Mouse (Mus musculus) c-Kit-positive CD71-positive TER-119-negative erythroid progenitor cells, embryonic 14.5 days (primary cell): ENCODE data around the gene Saxo1.

Experiments used
- DNase-seq: peaks from one replicate; pipeline ENCODE4 v3.0.0-alpha.2; 2013; ENCODE audit warnings: low read depth

Gene Saxo1

DNA sequence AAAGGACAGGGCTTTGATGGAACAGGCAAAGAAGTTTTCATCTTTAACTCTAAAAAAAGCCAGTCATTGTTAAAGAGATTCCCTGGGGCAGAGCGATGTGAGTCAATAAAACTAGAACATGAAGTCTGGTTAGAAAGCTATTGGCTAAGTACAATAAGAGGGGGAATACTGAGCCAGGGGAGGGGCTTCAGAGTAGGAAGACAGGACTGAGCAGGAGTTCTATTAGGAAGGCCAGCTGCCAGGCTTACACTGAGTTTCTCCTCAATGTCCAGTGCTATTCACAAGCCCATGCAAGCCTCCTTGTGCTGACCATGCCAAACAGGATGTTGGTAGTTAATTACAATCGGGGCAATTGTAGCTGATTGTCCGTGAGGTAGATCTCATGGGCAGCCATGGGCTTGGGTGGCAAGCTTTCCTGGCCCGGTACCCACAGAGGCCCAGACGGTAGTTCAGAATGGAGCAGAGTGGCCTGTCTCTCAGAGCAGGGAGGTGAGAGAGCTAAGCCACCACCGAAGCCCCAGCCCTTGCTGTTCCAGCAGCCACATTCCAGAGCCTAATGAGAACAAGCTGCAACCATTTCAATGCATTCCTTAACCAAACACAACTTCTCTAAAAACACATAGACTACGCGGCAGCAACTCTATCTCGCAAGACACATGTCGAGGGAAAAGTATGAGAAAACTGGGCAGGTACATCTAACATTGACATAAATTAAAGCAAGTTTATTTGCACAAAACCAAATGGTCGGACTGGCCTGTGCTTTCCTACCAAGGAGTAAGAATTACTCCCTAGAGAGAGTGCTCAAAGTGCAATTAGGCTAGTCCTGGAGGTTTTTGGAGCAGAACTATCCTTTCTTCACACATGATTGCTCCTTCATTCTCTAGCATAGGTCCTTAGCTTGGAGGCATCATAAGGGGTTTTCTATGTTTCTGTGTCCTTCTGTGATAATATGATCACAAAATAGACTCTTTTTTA lies 30.7 kb downstream of the Saxo1 start:
- DNase-seq: no peak

DNA sequence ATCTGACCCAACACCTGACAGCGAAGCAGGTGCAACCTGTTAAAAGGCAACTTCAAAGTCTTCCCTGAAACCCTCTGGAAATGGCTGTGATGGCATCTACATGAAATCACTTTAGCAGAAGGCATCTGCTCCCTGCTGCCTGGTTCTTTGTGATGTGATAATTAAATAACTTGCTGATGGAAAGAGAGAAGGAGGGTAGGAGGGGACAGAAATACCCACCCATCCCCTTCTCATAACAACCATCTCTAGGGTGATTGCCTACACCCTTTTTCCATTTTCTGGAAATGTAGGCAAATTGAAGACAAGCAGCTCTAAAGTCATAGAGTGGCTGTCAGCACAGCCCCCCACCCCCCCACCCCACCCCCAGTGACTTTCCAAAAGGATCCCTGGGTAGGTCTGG lies 33.6 kb downstream of the Saxo1 start:
- no peak for DNase-seq

DNA sequence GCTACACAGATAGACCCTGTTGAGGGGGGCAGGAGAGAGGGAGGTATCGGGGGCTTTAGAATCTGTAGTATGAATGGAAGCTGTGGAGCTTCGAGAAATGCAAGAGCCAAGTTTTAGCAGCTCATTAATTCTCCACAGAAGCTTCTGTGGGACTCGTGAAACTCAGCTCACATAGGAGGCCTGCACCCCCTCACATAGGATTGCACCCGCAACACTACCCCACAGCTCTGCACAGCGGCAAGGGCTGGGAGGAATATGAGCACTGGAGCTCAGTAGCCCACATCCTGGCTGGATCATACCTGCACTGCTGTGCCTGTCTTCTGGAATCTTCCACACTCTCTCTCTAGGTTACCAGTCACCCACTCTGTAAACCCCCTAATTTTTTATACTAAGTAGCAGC lies 34.4 kb downstream of the Saxo1 start:
- no peak for DNase-seq

DNA sequence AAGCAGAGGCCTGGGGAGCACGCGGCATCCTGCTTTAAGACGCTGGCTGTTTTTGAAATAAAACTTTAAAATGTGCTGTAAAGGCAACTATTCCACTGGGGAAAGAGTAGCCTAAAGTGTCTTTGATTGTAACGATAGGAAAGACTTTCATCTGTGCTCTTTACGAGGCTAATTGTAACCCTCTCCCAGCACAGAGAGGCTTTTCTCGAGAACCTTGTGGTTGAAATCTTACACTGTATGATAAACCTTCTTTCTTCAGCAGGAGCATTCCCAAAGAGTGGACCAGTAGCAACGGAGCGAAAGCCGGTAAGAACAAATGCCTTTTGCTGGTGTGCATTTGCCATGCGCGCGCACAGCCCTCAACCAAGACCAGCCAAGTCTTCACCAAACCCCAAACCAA lies 37.4 kb downstream of the Saxo1 start:
- no peak for DNase-seq

DNA sequence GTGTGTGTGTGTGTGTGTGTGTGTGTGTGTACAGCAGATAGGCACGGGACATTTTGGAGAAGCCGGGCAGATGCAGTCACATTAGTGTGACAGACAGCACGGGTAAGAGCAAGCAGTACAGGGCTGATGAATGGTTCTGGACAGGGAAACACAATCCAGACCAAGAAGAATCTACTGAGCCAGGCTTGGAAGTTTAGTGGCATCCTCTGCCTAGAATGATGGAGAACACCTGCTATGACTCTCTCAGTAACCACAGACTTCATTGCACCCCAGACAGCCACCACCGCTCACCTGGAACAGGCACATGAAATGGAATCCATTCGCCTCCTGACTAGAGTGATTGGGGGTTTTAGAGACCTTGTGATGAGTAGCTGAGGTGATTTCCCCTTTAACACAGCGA lies 38.2 kb downstream of the Saxo1 start:
- no peak for DNase-seq

DNA sequence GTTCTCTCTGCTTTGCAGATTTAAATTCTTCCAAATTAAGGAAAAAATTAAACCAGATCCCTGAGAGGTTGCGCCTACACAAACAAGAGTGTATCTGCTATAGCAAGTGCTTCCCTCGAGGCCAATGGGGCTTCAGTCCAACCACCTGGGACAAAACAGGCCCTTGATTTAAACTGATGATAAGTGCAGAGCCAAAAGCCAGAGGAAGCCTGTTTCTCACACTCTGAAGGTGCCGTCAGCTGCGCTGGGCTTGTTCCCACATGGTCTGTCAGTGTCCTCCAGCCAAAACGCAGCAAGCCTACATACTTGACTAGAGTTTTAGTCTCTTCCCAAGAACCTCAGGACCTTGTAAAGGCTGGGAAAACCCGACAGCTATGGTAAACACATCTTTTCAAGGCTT lies 53.5 kb downstream of the Saxo1 start:
- no peak for DNase-seq

DNA sequence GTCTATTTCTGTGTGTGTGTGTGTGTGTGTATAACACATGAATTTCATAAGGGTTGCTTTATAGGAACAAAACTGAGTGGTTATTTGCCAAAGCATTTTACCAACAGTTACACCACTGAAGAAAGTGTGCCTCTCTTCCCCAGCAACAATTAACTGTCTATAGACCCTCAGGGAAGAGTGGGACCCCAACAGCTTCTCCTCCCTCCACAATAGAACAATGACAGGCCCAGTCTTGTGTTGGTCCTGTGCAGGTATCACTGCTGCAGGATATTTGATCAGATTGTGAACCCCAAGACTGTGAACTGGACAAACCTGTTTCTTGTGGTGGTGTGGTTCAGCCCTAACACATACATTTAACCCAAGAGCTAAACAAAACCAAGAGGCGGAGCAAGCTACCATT lies 58.6 kb downstream of the Saxo1 start:
- no peak for DNase-seq

DNA sequence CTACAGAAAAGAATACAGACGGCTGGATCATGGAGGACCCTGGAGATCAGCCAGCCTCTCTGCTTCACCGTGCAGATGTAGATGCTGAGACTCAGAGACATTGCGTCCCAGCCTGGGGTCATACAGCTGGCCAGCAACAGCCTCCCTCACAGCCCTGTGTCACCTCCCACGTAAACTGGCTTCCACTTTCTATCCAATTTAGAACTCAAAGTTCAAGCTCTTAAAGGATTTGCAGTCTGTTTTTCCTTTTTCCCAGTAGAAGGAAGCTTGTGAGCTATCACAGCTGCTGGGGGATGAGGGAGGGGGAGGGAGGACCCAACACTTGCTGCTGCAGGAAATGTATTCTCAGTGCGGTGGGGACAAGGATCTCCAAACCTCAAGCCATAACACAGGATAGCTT lies 59.4 kb downstream of the Saxo1 start:
- no peak for DNase-seq

DNA sequence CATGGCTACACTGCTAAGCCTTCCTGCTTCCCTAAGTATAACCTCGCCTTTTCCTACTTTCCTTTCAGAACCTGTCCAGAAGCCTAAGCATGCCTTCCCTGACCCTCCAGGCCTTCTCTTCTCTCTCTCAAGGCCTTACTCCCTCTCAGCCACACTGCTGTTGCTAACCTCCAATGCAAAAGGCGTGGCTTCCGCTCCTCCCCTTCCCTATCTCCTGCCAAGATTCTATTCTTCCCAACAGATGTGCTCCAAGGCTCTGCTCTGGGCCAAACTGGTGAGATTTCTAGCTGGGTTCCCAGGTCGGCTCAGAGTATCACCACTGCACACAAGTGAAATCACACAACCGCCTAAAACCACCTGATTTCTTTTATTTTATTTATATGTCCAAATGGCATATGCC lies 69.0 kb downstream of the Saxo1 start:
- DNase-seq: no peak

DNA sequence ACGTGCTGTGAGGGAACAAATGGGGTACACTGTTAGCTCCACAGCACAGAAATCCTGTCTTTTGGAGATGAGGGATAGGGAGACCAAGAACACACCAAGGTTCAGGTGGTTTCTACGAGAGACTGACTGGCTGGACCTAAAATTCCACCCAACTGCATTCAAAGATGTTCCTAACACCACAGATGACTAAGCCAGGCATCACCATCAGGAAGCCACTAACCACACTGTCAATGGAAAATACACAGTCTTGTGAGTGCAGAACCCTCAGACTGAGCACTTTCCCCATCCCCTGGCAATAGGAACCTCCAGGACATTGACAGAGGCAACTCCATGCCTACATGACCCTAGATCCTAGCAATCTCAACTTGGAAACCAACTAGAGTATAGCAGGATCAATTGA lies 71.2 kb downstream of the Saxo1 start:
- no peak for DNase-seq

DNA sequence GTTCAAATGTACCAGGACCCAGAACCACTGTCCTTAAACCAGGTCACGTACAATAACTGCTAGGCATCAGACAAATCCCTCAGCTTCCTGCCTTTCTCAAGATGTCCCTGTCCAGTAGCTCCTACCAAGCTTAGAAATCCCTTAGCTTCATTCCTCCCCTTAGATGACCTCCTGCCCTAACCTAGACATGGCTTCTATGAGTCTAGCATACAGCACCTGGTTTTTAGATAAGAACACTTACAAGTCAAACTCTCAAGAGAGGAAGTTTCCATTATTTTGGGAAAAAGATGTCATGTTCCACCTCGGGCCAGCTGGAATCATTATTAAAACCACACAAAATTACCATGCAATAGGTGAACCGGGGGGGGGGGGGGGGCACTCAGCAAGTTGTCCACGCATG lies 71.6 kb downstream of the Saxo1 start:
- DNase-seq: no peak

DNA sequence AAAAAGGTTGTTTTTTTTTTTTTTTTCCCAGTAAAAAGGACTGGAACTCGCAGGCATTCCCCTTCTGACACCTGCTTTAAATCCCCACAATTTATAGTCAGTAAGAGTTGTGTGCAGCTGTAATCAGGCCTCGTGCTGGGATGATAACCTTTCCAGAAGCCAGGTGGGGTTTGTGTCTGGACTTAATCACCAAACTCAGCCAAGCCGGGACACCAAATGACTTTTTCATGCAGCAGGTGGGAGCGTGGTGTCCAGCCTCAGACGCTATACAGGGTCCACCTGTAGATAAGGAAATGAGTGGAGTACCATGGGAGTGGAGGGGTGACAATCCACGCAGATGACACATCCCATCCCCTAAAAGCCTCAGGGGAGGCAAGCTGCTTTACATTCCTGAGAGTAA lies 73.1 kb downstream of the Saxo1 start:
- no peak for DNase-seq

DNA sequence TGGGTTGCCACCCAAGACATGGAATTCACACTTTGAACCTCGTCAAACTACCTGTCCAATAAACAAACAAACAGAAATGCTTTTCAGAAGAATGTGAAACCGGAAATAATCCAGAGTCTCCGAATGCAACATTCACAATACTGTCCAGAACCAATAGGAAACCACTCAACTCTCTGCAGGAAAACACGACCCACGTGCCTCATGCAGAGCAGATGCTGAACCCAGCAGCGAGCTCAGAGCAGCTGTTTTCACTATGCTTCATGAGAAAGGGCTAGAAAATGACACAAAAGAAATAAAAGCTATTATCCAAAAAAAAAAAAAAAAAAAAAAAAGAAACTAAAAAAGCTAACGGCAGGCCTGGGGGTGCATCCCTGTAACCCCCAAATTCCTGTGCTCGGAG lies 74.4 kb downstream of the Saxo1 start:
- DNase-seq: no peak

DNA sequence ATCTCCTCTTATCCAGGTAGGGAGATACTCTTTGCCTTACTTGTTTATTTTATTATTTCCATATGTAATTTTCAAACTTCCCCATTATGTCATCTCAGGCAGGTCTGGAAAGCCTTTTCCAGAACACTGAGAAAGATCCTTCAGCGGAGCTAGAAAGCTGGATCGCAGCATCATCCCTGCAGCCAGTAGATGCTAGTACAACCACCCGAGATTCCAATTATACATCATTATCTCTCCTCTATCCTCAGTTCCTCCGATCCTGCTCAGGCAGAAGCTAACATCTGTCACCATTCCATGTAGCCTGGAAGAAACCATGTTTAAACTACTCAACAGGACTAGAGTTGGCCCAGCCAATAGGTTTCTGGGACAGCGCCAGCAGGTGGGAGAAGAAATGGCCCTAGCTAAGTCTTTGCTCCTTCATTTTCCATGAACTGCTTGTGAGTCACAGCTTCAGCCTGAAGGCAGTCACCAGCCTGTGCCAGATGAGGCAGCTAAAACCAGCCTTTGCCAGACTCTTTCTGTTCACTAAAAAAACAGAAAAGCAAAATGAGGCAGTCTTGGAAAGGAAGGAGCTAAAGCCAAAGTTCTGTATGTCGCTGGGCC lies 75.0 kb downstream of the Saxo1 start:
- DNase-seq: no peak

DNA sequence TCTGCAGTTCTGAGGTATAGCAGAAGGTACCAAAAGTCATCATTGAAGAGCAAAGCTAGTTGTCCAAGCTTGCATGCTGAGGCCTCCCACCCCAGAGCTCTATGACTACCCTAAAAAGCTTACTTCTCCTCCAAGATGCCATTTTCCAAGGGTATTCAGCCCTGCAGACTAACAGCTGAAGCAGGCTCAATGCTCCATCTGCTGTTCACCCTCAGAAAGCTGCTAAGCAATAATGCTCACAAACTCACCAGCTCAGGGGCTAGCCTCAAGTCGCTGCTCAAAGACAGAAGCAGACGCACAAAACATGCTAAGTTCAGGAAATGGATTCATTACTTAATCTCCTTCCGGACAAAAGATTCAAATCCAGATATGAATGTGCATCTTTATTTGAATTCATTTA lies 77.2 kb downstream of the Saxo1 start:
- DNase-seq: no peak

DNA sequence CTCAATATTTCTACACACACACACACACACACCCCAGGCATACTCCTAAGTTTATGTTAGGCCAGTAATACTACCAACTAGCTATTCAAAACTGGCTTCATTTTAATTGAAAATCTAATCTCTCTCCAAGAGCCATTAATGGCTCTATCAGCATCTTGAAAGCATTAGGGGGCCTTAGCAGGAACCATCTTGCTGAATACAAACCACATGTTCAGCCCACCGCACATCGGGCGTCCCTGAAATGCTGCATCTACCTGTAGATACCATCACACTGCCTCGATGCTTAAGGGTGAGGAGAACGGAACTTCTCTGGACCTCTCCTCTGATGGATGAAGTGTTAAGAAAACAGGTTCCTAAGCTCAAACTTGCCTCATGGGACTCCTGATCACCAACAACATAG lies 93.3 kb downstream of the Saxo1 start:
- DNase-seq: no peak

DNA sequence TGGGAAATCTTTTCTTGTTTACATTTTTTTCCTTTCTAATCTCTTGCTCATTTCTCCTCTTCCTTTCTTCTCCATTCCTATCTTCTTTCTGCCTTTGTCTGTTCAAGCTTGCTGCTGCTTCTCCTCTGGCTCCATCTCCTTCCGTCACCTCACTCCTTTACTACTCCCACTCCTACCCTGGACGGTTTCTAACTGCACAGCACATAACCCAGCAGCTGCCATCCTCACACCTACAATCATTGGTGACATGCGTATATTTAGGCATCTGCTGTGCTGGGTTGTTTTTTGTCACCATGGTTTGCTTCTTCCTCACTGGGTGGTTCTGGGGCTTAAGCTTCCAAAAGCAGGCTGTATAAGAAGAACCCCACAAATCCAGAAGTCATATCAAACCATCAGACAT lies 107.7 kb downstream of the Saxo1 start:
- no peak for DNase-seq

DNA sequence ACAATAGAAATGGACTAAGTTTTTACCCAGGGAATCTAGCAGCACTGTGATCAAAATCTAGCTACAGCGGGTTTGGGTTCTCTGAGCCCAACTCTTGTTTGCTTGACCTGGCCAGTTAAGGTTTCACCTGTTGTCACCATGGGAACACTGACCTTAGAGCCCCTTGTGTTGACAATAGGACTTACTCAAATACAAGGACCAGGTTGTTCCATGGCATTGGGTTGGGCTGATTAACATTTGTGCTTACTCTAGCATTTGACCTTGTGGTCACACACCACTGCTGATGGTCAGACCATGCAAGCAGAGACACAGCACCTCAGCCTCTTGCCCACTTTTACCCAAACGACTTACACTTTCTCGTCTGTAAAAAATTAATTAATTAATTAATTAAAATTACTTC lies 121.8 kb downstream of the Saxo1 start:
- no peak for DNase-seq

DNA sequence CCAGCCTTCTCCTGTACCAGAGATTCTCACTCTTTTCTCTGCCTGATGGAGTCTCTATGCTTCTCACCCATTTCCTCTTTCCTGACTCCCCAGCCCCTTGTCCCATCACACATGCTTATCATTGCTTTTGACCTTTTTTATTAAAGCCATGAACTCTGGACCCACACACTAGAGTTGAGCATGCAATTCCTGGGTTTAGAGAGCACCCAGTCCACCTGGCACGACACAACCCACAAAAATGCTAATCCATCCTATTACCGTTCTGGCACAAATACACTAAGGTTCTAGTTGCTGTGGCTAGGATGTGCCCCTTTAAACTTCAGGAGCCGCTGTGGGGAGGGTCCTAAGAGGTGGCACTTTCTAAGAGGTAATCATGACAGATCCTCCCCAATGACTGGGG lies 122.5 kb downstream of the Saxo1 start:
- no peak for DNase-seq

DNA sequence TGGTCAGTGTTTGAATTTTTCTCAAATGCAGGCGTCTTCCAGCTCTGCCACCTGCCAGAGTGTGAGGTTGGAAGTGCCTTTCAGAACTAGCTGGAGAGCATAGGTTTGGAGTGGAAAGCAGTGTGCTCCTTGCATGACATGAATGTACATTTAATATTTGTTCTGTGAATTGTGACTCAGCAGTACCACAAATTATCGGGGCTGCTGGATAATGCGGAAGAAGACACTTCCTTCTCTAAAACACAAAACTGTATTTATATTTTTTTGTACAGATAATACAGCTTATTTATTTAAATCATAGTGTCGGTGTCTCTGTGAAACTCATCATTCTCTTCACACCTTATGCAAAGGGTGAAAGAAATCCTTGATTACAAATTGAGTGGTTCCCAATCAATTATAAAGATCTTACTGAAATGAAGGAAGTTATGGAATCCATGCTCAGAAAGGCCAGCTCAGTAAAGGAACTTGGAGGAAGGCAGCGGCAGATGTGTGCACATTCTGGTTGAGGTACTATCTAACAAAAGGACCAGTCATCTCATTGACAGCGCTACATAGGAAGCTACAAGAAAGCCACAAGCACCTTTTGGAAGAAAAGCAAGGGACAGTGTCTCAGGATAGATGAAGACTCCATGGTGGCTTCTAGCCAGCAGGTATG lies 129.9 kb downstream of the Saxo1 start:
- no peak for DNase-seq

DNA sequence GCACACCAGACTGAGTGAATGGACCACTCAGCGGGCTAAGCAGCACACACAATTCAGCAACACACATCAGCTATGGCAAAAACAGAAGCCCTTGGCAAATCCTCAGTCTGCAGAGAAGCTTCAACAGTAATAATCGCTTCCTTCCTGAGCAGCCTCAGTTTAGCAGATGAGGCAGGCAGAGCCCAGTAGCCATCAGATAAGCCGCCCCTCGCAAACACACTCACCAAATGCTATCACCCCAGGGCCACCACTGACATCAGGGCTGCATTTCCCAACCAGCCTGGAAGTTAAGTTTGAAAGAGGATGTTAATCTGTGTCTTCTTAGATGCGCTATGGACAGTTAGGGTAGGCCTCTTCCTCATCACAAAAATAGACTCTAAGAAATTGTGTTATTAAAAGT lies 130.8 kb downstream of the Saxo1 start:
- no peak for DNase-seq

DNA sequence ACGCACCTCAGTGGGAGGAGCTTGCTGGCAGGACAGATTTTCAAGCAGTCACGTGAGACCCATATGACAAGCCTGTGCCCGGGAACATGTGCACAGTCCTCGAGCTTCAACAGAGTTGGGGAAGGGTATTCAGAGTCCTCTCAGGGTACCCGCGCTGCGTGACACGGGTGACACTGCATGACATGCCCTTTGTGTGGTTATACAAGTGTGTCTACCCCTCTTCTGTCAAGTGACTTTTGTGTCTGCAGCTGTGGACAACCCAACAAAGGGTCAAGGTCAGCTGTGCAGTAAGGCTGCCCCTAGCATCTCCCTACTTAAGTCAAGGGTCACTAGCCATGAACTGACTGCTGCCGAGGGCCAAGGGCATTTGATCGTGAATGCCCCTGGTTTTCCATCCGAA lies 131.6 kb downstream of the Saxo1 start:
- DNase-seq: no peak

DNA sequence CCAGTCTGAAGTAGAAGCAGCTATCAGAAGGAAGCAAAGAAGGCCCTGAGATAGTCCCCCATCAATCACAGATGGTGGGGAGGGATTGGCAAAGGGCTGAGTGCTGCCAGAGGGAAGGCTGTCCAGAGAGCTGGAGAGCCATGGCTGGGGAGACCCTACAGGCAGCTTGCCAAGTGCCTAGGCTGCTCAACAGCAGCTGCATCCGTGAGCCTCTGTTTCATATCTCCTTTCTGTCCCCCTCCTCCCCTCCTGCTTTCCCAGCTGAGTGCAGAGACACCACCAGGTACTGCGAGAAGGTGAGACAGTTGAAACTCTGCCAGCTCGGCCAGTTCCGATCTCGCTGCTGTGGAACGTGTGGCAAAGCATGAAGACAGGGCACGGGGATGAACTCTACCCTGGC lies 132.5 kb downstream of the Saxo1 start:
- no peak for DNase-seq
